Mouse (Mus musculus) urinary bladder, postnatal 25 days (tissue): ENCODE measurements around the gene Mboat1.
A peak's percentile ranks its signal among the peaks of the same experiment; 100 is the strongest.

Experiments used
- DNase-seq: peaks from one replicate; pipeline ENCODE4 v3.0.0; 2022; ENCODE audit warnings: low spot score

Mboat1 gene

DNA sequence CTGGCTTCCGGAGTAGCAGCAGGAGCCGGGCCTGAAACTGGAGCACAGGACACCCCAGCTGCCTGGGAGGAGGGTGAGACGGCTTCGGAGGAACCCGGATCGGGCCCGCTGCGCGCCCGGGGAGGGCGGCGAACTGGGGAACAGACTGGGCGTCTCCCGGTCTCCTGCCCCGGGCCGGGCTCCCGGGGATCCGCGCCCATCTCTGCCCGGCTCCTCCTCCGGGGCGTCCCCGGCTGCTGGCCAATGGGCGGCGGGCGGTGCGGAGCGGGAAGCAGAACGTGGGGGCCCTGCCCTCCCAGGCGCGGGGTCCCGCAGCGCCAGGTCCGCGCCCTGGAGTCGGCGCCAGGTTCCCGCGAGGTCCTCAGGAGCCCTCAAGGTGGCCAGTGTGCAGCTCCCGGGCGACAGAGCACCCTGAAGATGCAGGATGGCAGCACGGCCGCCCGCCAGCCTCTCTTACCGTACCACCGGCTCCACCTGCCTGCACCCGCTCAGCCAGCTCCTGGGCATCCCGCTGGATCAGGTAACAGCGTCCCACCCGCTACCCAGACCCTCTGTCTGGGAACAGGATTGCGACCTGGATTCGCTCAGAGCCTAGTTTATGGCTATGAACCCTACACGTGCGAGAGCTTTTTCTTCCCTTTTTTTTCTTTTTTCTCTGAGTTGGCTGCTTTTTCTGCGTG is at the start of gene Mboat1:
TSS of gene Mboat1 (plus strand) at position 247 of the 680 bp plus-strand sequence.
- peak; percentile 80 for DNase-seq

DNA sequence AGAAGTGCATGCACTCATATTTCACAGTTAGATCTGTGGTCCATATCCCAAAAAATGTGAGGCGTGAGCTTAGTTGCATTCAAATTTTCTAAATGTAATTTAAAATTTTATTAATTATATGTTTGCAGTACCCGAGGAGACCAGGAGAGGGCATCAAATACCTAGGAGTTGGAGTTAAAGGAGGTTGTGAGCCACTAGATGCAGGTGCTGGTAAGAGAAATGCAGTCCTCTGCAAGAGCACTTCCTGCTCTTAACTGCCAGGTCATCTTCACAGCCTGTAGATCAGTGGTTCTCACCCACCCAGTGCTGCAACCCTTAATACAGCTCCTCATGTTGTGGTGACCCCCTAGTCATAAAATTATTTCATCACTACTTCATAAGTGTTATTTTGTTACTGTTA is 43.2 kb upstream of the Mboat1 start:
- DNase-seq, result no peak

DNA sequence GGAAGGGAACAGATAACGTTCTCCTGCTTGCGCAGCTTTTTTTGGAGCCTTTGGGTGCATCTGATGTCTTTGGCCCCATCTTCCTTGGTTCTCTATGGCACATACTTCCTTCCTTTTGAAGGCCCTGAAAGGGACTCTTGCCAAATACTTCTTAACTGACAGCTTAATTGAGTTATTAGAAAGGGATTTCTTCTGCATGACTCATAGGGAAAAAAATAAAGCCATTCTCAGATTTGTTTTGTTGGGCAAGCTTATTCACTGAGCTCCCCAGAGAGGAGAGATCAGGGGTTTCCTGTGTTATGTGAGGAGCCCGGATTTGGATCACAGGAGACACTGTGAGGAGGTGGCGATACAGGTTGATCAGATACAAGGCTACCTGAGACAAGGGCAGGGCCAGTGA is 40.4 kb upstream of the Mboat1 start:
- DNase-seq, result no peak

DNA sequence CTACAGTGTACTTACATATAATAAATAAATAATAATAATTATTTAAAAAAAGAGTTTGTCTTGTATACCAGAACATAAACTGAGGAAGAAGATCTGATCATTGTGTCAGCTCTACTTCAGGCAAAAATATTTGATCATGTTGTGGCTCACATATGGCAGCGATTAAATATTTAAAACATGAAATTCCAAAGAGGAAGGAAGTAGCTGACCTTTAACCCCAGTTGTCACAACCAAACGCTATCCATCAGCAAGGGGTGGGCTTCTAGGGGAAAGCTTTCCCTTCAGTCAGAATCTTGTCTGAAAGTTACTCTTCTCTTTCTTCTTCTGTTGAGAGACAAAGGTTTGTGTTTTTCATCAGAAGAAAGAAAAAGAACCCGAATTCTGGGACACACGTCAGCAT is 39.8 kb upstream of the Mboat1 start:
- no peak for DNase-seq

DNA sequence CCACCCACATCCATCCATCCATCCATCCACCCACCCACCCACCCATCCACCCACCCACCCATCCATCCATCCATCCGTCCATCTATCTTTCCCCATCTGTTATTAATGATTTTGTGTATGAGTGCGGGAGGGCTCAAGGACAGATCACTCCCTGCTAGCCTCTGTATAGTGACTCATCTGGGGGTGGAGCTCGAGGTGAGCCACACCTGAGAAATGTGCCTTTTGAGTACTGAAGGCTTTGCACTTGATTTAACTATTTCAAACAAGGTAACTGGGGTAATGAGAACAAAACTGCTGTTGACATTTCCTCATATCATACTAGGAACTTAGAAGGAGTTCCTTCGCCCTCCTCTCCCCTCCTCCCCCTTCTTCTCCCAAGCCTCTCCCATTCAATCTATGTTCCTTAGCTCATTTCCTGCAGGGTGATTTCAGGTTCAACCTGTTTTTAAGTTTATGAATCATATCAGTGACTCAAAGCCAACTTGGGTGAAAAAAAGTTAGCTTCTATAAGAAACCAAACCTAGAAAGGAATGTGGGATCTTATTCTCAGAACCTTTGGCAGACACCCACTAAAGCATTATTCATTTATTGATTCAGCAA is 27.2 kb upstream of the Mboat1 start:
- no peak for DNase-seq

DNA sequence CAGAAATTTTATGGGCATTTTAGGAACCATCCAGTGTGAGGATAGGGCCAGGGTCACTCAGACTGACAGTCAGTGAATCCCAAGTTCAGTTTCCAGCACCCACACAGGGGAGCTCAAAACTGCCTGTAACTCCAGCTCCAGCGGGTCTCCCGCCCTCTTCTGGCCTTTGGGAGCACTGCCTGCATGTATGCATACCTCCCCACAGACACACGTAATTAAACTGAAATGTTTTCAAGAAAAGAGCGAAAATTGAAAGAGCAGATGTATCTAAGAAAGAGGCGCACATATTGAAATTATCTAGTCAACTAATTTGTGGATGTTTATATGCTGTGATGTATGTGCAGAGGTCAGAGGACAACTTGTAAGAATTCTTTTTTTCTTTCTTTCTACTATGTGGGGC is 20.5 kb upstream of the Mboat1 start:
- no peak for DNase-seq

DNA sequence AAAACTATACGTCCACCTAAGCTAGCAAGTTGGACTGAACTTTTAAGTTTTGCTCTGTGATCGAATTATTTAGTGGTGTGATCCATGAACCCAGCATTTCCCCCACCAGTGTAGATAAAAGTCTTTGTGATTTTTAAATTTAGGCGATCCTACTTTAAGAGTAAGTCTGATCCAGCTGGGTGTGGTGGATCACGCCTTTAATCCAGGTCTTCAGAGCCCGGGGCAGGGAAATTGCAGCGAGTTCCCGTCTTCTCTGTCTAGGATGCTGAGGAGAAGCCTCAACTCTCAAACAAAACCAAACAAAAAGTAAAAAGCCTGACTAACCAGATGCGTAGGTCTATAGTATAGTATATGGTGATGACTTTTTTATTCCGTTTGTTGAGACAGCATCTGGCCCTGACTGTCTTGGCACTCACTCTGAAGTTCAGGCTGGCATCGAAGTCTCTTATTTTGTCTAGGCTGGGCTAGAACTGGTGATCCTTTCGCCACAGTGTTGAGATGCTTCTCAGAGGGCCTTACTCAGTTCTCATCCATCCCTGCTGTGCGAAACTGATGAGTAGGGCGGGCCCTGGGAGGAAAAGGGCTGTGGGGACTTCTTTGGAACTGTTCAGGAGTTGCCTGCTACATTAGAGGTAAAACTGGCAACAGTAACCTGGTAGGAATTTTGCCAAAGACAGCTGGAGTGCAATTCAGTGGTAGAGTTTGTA is 787 bp downstream of the Mboat1 start:
- no peak for DNase-seq

DNA sequence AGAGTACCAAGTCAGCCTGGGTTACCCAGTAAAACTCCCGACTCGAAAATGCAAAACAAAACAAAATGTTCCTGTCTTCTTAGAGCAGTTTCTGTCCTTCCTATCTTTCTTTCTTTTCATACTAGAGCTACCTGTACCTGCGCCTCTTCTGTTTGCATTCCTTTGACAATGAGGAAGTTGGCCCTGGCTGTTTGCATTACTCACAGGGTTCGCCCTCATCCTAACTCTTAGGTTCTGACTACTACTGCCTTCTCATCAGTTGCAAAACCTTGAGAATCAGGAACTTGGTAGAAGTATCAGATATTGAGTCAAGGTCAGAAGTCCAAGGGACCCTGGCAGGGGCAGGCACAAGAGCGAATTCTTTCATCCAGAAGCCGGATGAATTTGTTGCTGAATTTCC is 1.7 kb downstream of the Mboat1 start:
- DNase-seq, result no peak

DNA sequence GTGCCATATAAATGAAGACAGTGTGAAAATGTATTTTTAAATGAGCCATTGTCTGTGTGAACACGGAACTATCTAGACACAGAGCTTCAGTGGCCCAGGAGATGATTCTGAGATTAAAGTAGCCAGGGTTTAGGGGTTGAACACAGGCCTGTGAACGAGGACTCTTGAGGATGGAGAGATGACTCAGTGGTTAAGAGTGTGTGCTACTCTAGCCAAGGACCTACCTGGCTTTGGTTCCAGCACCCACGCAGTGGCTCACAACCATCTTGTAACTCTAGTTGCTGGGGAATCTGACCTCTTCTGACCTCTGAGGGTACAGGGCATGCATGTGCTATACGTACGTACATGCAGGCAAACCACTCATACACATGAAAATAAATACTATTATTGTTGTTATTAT is 3.9 kb downstream of the Mboat1 start:
- no peak for DNase-seq

DNA sequence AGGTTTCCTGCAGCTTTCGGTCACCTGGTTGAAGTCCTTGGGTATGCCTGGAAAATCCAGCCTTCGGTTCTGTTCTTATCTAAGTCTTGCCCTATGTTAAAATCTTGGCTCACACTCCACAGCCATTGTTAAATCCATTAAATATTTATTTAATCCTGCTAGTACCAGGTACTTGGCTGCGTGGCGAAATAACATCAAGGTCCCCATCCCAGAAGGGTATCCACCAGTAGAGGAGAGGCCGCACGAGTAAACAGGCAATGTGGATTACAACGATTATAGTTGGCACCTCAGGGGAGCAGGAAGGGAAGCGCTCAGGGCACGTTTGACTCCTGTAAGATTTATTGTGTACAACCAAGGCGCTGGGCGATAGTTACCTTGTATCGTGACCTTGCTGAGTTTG is 4.4 kb downstream of the Mboat1 start:
- no peak for DNase-seq

DNA sequence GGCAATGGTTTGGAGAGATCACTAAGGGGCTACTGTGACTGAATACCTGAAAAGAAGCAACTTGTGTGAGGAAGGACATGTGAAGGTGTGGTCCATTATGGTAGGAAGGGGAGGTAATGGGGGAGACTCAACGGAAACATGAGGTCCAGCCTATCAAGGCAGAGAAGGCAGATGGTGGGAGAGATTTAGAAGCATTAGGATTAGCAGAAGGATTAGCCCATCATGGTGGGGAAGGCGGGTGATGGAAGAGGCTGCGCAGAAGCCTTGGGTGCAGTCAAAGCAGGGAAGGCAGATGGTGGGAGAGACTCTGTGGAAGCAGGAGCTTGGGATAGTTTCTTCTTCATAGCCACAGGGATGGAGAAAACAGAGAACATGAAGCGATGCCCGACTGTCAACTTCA is 5.7 kb downstream of the Mboat1 start:
- no peak for DNase-seq

DNA sequence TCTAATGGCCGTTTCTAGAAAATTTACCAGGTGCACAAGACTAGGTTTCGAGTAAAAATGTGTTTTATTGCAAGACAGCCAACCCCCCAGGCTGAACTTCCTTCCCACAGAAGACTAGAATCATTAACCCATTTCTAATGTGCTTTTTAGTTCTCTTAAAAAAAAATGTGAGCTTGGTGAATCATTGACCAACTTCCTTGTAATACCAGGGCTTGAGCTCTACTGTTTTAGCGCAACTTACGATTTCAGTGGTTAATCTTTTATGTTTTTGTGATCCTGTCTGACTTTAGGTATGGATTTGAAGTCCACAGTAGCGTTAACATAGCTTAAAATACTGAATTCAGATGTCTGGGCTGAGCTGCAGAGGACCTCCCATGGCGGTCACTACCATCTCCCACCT is 10.2 kb downstream of the Mboat1 start:
- DNase-seq, result no peak

DNA sequence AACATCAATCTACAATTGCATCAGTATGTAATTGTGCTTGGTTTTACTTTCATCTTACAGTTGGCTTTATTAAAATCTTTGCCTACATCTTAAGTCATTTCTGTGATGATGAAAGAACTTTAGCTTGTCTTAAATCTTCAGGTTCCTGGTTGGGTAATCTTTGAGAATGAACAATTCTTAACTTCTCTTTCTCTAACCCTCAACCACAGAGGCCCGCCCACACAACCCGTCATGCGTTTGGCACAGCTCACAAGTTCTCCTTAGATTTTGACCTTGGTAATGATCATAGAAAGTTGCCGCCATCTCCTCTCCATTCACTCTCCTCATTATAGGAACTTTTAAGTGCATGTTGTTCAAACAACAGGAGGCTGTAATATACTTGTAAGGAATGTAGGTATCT is 18.0 kb downstream of the Mboat1 start:
- DNase-seq, result no peak

DNA sequence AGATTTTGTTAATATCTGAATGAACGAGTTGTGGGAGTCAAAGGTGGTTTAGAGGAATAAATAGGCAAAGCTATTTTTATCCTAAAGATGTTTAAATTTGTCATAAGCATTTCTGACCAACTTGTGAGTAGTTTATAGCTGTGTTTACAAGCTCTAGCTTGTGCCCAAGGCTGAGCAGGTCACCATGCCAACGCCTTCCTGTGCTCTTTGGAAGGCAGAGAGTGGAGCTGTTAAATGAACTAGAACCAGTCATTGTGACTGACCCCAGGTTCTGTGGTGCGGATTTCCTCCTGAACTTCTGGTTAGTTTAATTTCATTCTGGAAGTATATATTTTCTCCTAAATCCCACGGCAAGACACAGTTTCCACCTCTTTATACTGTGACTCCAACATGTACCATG is 23.3 kb downstream of the Mboat1 start:
- DNase-seq, result no peak

DNA sequence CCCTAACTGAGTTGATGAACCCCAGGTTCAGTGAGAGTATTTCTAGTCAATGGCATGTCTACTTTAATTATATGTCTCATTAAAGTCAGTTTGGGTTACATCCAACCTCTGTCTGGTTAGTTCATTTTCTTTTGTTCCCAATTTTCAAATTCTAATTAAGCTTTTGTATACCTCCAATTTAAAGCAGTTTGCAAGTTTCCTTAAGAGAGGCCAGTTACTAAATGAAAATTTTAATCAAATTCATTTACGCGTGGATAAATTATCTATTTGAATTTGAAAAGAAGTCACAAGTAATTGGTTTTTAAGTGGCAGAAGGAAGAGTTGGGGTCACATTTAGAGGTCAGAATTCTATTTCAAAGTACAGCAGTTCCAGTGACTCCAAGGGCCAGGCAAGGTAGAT is 27.2 kb downstream of the Mboat1 start:
- no peak for DNase-seq

DNA sequence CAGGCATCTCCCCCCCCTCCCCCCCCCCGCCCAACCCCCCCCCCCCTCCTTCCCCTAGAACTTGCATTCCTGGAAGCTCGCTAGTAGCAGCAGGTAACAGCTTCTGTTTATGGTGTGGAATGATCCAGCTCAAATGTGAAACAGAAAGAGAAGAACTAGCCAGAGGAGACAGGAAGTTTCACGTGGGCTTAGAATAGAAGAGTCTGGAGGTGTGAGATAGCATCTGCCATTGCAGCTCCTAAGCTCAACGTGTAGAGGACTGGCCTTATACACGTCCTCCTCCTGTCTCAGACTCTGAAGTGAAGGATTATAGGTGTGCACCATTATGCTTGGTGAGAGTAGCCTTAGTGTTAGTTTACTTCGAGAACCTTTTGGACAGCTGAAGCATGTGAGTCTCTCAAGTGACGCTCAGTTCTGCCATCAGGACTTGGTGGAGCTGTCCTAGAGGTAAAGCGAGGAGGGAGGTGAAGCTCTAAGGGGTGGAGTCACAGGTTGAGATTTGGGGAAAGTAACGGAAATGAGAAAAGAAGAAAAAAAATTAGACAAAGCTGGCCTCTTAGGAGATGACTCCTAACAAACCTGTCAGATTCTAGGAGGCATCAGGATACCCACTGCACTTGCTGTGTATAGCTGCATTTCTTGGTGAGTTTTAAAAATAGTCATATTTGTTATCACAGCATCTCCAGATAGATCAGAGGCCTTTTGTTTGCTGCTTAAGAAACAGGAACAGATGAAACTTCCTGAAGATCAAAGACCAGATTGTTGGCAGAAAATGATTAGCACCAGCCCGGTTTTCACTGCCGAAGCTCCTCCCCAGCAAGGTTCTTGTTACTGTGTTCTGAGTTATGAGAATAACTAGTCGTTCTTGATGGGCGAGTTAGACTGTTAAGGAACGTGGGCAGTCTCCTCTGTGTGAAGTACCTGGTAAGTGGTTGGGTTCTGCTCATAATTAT is 30.1 kb downstream of the Mboat1 start:
- DNase-seq, result no peak

DNA sequence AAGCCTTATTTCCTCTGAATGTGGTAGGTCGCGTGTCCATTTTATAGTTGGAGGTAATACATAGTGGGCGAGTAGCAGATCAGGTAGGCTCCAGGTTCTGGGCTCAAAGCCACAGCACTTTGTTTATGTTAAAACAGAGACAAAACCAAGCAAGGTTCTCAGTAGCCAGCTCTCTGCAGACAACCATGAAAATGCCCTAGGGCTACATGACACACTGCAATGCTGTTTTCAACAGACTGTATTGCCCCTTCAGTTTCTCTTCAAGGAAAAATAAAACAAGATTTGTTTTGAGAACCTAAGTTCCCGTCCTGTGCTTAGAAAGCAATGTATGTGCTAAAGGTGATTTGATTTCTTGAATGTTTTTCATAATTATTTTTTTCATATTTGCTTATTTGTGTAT is 31.2 kb downstream of the Mboat1 start:
- no peak for DNase-seq

DNA sequence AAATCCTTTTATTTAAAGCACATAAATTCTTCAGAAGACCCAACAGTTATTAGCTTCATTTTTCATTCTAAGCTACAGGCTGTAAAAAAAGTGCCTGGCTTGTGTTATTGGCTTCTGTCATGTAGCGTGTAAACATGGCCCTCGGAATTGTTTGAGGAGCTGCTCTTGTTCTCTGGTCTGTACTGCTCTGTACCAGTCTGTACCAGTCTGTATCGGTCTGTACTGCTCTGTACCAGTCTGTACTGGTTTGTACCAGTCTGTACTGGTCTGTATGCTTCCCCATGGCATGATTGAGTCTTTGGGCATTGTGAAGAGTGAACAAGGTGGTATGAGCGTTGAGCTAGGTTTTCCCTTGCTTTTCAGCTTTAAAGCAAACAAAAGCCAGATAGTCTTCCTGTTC is 32.5 kb downstream of the Mboat1 start:
- no peak for DNase-seq

DNA sequence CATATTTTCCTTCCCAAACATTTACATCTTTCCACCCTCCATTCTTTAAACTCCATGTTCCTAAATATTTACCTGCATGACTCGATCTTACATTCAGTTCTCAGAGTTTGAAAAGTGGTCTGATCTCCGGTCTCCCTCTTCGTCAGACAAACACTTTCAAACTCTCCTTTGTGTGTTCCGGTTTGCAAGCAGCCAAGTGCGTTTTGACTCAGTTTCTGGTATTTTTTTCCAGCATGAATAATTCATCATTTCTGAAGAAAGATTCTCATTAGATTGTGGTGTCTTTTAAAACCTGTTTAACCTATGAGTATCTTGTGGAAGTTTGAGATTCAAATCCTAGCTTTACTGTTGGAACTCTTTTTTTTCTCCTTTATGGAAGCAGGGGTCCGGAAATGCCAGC is 33.8 kb downstream of the Mboat1 start:
- no peak for DNase-seq

DNA sequence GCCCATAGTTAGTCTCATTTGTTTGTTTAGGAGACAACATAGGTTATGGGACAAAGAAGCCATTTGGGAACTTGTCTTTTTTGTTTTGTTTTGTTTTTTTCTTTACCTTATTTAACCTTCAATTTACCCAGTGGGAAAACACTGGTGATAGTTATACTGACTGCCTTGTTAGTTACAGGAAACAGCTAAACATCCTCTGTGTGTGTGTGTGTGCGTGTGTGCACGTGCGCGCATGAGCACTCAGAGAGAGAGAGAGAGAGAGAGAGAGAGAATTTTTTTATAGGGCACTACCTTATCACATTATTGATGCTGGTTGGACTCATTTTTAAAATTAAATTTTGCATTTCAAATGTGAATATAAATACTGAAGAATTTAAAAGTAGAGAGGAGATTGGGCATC is 38.3 kb downstream of the Mboat1 start:
- DNase-seq, result no peak

DNA sequence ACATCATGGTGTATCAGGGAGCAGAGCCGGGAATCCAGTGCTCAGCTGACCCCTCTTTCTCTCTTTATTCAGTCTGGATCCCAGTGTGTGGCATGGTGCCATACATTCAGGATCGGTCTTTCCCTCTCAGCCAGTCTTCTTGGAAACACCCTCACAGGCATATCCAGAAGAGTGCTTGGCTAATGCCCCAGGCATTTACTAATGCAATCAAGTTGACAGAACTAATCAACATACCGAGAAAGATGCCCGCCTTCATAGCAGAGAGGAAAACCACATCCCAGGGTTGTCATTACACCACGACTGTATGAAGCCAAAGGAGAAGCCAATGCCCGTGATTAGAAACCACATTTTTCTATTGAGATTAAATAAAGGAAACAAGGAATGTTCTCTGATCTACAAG is 41.1 kb downstream of the Mboat1 start:
- DNase-seq, result no peak

DNA sequence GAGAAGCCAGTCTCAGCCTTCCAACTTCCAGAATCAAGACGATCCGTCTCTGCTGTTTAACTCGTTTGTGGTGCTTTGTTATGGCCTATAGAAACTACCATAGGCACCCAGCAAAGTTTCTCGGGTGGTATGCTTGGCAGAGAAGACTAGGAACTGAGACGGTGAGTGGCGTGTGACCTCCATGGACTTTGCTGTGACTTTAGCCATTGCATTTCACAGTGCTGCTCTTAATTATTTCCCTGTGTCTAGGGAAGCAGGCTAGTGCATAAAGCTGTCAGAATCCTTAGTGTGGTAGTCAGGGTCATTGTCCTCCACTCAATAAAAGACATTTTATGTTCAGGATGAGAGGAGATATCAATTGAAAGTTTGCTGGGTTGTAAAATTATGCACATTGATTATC is 49.3 kb downstream of the Mboat1 start:
- no peak for DNase-seq

DNA sequence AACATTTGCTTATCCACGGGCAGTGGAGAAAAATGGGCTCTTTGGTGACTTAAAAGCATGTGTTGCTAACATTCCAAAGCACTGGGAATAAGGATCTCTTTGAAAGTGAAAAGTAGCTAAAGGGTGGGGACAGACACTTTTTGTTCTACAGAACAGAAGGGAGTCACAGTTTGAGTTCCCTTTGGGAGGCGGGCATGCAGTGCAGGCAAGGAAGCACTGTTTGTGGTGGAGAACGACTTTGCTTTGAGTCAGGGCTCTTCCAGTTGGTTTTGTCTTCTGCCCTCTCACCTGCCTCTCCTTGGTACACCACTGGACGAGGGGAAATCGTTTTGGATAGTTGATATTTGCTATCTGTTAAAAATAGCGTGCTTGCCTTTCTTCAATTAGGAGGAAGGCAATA is 49.7 kb downstream of the Mboat1 start:
- no peak for DNase-seq
